Mouse (Mus musculus): Measurements from ENCODE around the gene Rpl3. TPM values are rescaled to one million over a fixed set of nuclear protein-coding genes. Genes with fewer than 3 reads are reported as not detected.
A peak's percentile ranks its signal among the peaks of the same experiment; 100 is the strongest.

Gene Rpl3
- polyA plus RNA-seq, 1 experiment from 2014 or later = 1,242 TPM

GRCm38 (mm10) chr15:80099477-80099876 lies 7.8 kb upstream of the Rpl3 start:
- no peak for ATAC-seq (ENCODE audit: low read depth)
- 72% methylated on average over 3 of the region's 3 CpGs for WGBS

DNA sequence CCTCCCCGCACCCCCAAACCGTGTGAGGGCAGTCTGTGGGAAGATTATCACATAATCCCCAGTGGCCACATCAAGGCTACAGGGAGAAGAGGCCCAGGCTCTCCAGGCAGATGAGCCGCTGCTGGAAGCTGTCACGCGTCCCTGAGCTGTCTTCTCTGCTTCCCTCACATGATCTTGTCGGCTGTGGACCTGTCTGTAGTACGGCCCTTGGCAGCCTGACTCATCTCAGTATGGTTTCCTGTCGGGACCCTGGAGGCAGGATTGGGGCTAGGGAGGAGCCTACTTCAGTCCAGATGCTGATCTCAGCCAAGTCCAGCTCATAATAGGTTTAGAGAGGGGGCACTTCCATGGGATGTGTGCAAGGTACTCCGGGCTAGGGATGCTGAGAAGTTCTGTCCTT lies 7.1 kb upstream of the Rpl3 start:
- Histone ChIP-seq H3K27me3 (replicated peaks; ENCODE audit: control insufficient read depth, insufficient read depth, low read length) (peaks cover 5% of the 10 kb centered on the region; the same call in 1 of the 2 replicates), H3K4me1 (ENCODE audit: control insufficient read depth, insufficient read depth, low read length) (0 out of 2 replicates have a peak, but pooled peaks cover 8% of the 10 kb centered on the region), H3K4me3 (ENCODE audit: low read depth, low read length) (no peak overlapping the region), H3K36me3 (ENCODE audit: control insufficient read depth, insufficient read depth, low read length) (no peaks in the 10 kb centered on the region), H3K9me3 (ENCODE audit: control insufficient read depth, low read length) (no peaks in the 10 kb centered on the region), H3K4me2 (ENCODE audit: low read depth, low read length) (no peak overlapping the region), H3K9ac (ENCODE audit: low read depth, low read length) (no peak overlapping the region), H3K27ac (replicated peaks; ENCODE audit: low read depth, low read length) (no peak overlapping the region)
- DNase-seq (ENCODE audit: low spot score) = peak; percentile 39
- no peak for ATAC-seq (ENCODE audit: low read depth)
- 56% methylated on average over 5 of the region's 9 CpGs for WGBS

More at GRCm38 (mm10) chr15:80099477-80099876, 7.8 kb upstream of the Rpl3 start:
- 0 out of 2 replicates have a peak, but pooled peaks cover 8% of the 10 kb centered on the region for H3K4me1 ChIP-seq (ENCODE audit: control insufficient read depth, insufficient read depth, low read length)
- no peaks in the 10 kb centered on the region for H3K9me3 ChIP-seq (ENCODE audit: control insufficient read depth, low read length)
- H3K27ac ChIP-seq (replicated peaks; ENCODE audit: low read depth, low read length) = no peak overlapping the region
- H3K27me3 ChIP-seq (replicated peaks; ENCODE audit: control insufficient read depth, insufficient read depth, low read length) = no peaks in the 10 kb centered on the region; the same call in 1 of the 2 replicates
- no peak overlapping the region for H3K4me2 ChIP-seq (ENCODE audit: low read depth, low read length)
- no peak for DNase-seq (ENCODE audit: low spot score)
- H3K36me3 ChIP-seq (ENCODE audit: control insufficient read depth, insufficient read depth, low read length) = no peaks in the 10 kb centered on the region
- no peak overlapping the region for H3K9ac ChIP-seq (ENCODE audit: low read depth, low read length)
- no peak overlapping the region for H3K4me3 ChIP-seq (ENCODE audit: low read depth, low read length)

DNA sequence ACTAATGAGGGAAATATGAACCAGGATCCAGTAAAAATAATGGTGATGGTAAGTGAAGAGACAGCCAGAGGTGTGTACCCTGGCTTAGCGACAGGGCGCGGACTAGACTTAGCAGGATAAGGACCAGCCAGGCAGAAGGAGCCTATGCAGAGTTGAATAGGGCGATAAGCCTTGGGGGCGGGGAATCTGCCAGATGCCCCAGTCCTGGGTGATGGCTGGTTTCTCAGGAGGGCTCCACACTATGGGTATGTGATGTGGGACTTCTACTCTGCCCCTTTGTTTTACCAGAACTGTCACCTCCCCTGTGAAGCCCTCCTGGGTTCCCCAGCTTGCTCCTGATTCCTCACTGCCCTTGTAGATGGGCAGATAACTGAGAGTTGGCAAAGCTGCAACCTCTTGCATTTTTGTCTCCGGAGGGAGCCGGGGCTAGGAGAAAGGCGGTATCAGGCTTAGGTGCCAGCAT lies 6.4 kb upstream of the Rpl3 start:
- Histone ChIP-seq H3K4me3 (ENCODE audit: low read depth, low read length) (no peak overlapping the region), H3K36me3 (ENCODE audit: control insufficient read depth, insufficient read depth, low read length) (no peaks in the 10 kb centered on the region), H3K9ac (ENCODE audit: low read depth, low read length) (no peak overlapping the region), H3K9me3 (ENCODE audit: control insufficient read depth, low read length) (no peaks in the 10 kb centered on the region), H3K27me3 (replicated peaks; ENCODE audit: control insufficient read depth, insufficient read depth, low read length) (peaks cover 10% of the 10 kb centered on the region; the same call in 1 of the 2 replicates), H3K4me1 (ENCODE audit: control insufficient read depth, insufficient read depth, low read length) (0 out of 2 replicates have a peak, but pooled peaks cover 8% of the 10 kb centered on the region), H3K27ac (replicated peaks; ENCODE audit: low read depth, low read length) (no peak overlapping the region), H3K4me2 (ENCODE audit: low read depth, low read length) (no peak overlapping the region)
- peak; percentile 10; the same call in 1 of the 2 replicates for ATAC-seq (ENCODE audit: low read depth)
- 32% methylated on average over 8 of the region's 8 CpGs for WGBS
- no peak for DNase-seq (ENCODE audit: low spot score)

- H3K4me1 ChIP-seq (ENCODE audit: control insufficient read depth, insufficient read depth, low read length) = 0 out of 2 replicates have a peak, but pooled peaks cover 8% of the 10 kb centered on the region
- no peak overlapping the region for H3K9ac ChIP-seq (ENCODE audit: low read depth, low read length)
- peak overlapping the region; percentile 32; the same call in 1 of the 2 replicates for H3K4me2 ChIP-seq (ENCODE audit: low read depth, low read length)
- H3K4me3 ChIP-seq (ENCODE audit: low read depth, low read length) = no peak overlapping the region
- ATAC-seq (ENCODE audit: low read depth) (peak; percentile 83), DNase-seq (ENCODE audit: low spot score) (peak; percentile 73)
- H3K9me3 ChIP-seq (ENCODE audit: control insufficient read depth, low read length) = no peaks in the 10 kb centered on the region
- H3K36me3 ChIP-seq (ENCODE audit: control insufficient read depth, insufficient read depth, low read length) = no peaks in the 10 kb centered on the region
- H3K27me3 ChIP-seq (replicated peaks; ENCODE audit: control insufficient read depth, insufficient read depth, low read length) = peaks cover 18% of the 10 kb centered on the region
- no peak overlapping the region for H3K27ac ChIP-seq (replicated peaks; ENCODE audit: low read depth, low read length)
- 15% methylated on average over 17 of the region's 20 CpGs for WGBS
Observed at GRCm38 (mm10) chr15:80096946-80097881, 5.5 kb upstream of the Rpl3 start.

DNA sequence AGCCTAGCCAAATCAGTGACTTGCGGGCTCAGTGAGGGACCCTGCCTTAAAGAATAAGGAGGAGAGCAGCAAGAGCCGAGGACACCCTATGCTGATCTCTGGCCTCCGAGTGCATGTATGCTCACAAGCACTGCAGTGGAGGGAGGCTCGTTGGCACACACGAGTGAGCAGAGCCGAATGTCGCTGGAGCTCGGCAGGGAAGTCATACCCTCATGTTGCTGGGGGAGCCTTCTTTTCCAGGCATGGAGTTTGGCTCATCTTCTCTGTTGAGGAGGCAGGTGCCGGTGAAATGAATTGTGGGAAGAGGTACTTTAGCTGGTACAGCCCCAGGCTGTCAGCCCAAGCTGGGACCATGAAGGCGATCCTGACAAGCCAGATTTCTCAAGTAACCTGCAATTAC lies 4.7 kb upstream of the Rpl3 start:
- no peak overlapping the region for H3K4me3 ChIP-seq (ENCODE audit: low read depth, low read length)
- DNase-seq (ENCODE audit: low spot score) = no peak
- no peak overlapping the region for H3K27ac ChIP-seq (replicated peaks; ENCODE audit: low read depth, low read length)
- ATAC-seq (ENCODE audit: low read depth) = no peak
- no peaks in the 10 kb centered on the region for H3K36me3 ChIP-seq (ENCODE audit: control insufficient read depth, insufficient read depth, low read length)
- 62% methylated on average over 10 of the region's 10 CpGs for whole genome bisulfite sequencing
- 0 out of 2 replicates have a peak, but pooled peaks cover 8% of the 10 kb centered on the region for H3K4me1 ChIP-seq (ENCODE audit: control insufficient read depth, insufficient read depth, low read length)
- H3K9me3 ChIP-seq (ENCODE audit: control insufficient read depth, low read length) = no peaks in the 10 kb centered on the region
- H3K4me2 ChIP-seq (ENCODE audit: low read depth, low read length) = no peak overlapping the region
- no peak overlapping the region for H3K9ac ChIP-seq (ENCODE audit: low read depth, low read length)
- peaks cover 26% of the 10 kb centered on the region for H3K27me3 ChIP-seq (replicated peaks; ENCODE audit: control insufficient read depth, insufficient read depth, low read length)

- 61% methylated on average over 1 of the region's 1 CpGs for WGBS
Observed at GRCm38 (mm10) chr15:80095596-80095995, 3.9 kb upstream of the Rpl3 start.

DNA sequence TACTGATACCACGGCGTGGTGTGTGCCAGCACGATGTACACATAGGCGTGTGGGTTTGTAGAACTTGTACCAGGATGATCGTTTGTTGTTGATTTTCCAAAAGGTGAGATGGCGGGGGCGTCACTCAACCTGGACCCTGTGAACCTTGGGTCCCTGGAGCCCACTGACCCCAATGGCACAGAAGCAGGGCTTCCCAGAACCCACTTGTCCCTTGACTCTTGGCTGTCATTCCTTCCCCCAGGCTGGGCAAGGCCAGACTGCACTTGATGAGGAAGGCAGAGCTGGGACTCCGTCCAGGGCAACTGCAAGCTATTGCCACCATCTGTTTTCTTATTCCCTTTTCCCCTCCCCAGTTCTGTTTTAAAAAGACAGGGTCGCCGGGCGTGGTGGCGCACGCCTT lies 2.5 kb upstream of the Rpl3 start:
- no peak overlapping the region for H3K9ac ChIP-seq (ENCODE audit: low read depth, low read length)
- no peak overlapping the region for H3K27ac ChIP-seq (replicated peaks; ENCODE audit: low read depth, low read length)
- no peak for ATAC-seq (ENCODE audit: low read depth)
- H3K36me3 ChIP-seq (ENCODE audit: control insufficient read depth, insufficient read depth, low read length) = no peaks in the 10 kb centered on the region
- peaks cover 48% of the 10 kb centered on the region for H3K27me3 ChIP-seq (replicated peaks; ENCODE audit: control insufficient read depth, insufficient read depth, low read length)
- H3K4me1 ChIP-seq (ENCODE audit: control insufficient read depth, insufficient read depth, low read length) = 0 out of 2 replicates have a peak, but pooled peaks cover 8% of the 10 kb centered on the region
- no peaks in the 10 kb centered on the region for H3K9me3 ChIP-seq (ENCODE audit: control insufficient read depth, low read length)
- 86% methylated on average over 13 of the region's 13 CpGs for WGBS
- H3K4me3 ChIP-seq (ENCODE audit: low read depth, low read length) = no peak overlapping the region
- no peak for DNase-seq (ENCODE audit: low spot score)
- H3K4me2 ChIP-seq (ENCODE audit: low read depth, low read length) = no peak overlapping the region

More at GRCm38 (mm10) chr15:80095596-80095995, 3.9 kb upstream of the Rpl3 start:
- H3K9me3 ChIP-seq (ENCODE audit: control insufficient read depth, low read length) = no peaks in the 10 kb centered on the region
- H3K4me2 ChIP-seq (ENCODE audit: low read depth, low read length) = no peak overlapping the region
- no peak overlapping the region for H3K9ac ChIP-seq (ENCODE audit: low read depth, low read length)
- H3K4me1 ChIP-seq (ENCODE audit: control insufficient read depth, insufficient read depth, low read length) = 0 out of 2 replicates have a peak, but pooled peaks cover 8% of the 10 kb centered on the region
- H3K36me3 ChIP-seq (ENCODE audit: control insufficient read depth, insufficient read depth, low read length) = no peaks in the 10 kb centered on the region
- H3K27ac ChIP-seq (replicated peaks; ENCODE audit: low read depth, low read length) = no peak overlapping the region
- ATAC-seq (ENCODE audit: low read depth) = no peak
- H3K27me3 ChIP-seq (replicated peaks; ENCODE audit: control insufficient read depth, insufficient read depth, low read length) = peaks cover 34% of the 10 kb centered on the region
- H3K4me3 ChIP-seq (ENCODE audit: low read depth, low read length) = no peak overlapping the region
- peak; percentile 43 for DNase-seq (ENCODE audit: low spot score)

- Histone ChIP-seq H3K4me1 (ENCODE audit: control insufficient read depth, insufficient read depth, low read length) (0 out of 2 replicates have a peak, but pooled peaks cover 4% of the 10 kb centered on the region), H3K4me3 (ENCODE audit: low read depth, low read length) (no peak overlapping the region), H3K27me3 (replicated peaks; ENCODE audit: control insufficient read depth, insufficient read depth, low read length) (peaks cover 51% of the 10 kb centered on the region), H3K9me3 (ENCODE audit: control insufficient read depth, low read length) (no peaks in the 10 kb centered on the region), H3K4me2 (ENCODE audit: low read depth, low read length) (no peak overlapping the region), H3K27ac (replicated peaks; ENCODE audit: low read depth, low read length) (no peak overlapping the region), H3K36me3 (ENCODE audit: control insufficient read depth, insufficient read depth, low read length) (no peaks in the 10 kb centered on the region), H3K9ac (ENCODE audit: low read depth, low read length) (no peak overlapping the region)
- DNase-seq (ENCODE audit: low spot score) (no peak), ATAC-seq (ENCODE audit: low read depth) (no peak)
- WGBS = 20% methylated on average over 8 of the region's 8 CpGs
Observed at GRCm38 (mm10) chr15:80092599-80092998, 931 bp upstream of the Rpl3 start.

All from embryonic facial prominence, embryonic 14.5 days (tissue).